Mouse (Mus musculus): ENCODE data around the gene Nav2. TPM values are rescaled to one million over a fixed set of nuclear protein-coding genes. Genes with fewer than 3 reads are reported as not detected.

Nav2 gene
- total and polyA plus RNA-seq, 3 experiments = under 0.01 TPM; not detected in 2

- no peaks in the 10 kb centered on the region for H3K9me3 ChIP-seq (replicated peaks; ENCODE audit: low read length)
- TF ChIP-seq TBP (conservative IDR thresholded peaks at IDR 0.05; ENCODE audit: low read depth, low read length) = no peak
- TF ChIP-seq MYC (IDR thresholded peaks at IDR 0.05; ENCODE audit: low read depth, low read length) = no peak
- TF ChIP-seq MEF2A (IDR thresholded peaks at IDR 0.05; ENCODE audit: borderline replicate concordance, low read depth, low read length) = no peak
- no peak for TF ChIP-seq ZC3H11A (IDR thresholded peaks at IDR 0.05; ENCODE audit: low read depth, low read length)
- TF ChIP-seq PAX5 (IDR thresholded peaks at IDR 0.05; ENCODE audit: low read length) = no peak
- no peak for TF ChIP-seq SIN3A (IDR thresholded peaks at IDR 0.05; ENCODE audit: low read length)
- TF ChIP-seq NRF1 (IDR thresholded peaks at IDR 0.05; ENCODE audit: low read depth, low read length) = no peak
- H3K27me3 ChIP-seq (replicated peaks) = peaks cover 82% of the 10 kb centered on the region
- dilution Hi-C loops (cut with MboI; ENCODE audit: extremely low pct_ligation_motif_present, extremely low pct_unique_long_range_greater_than_20kb, low sequenced_read_pairs) (no loop called here), in situ Hi-C loops (cut with MboI; ENCODE audit: low pct_ligation_motif_present, low pct_unique_long_range_greater_than_20kb, low sequenced_read_pairs) (no loop called here)
- DNase-seq (ENCODE audit: extremely low read depth) = no peak
- no peak overlapping the region for H3K4me3 ChIP-seq (replicated peaks in 1 of 3; ENCODE audit: low read depth in 2 of 3, low read length in 2 of 3, poor library complexity in 1 of 3)
- H3K79me2 ChIP-seq (replicated peaks; ENCODE audit: control insufficient read depth, extremely low read depth, insufficient read depth, poor library complexity, severe bottlenecking) = no peaks in the 10 kb centered on the region
- H3K4me1 ChIP-seq (ENCODE audit: control insufficient read depth in 1 of 2, insufficient read depth in 2 of 2) = no peaks in the 10 kb centered on the region
- H3K27ac ChIP-seq (ENCODE audit: insufficient read depth, low read depth) = no peak overlapping the region
- no peaks in the 10 kb centered on the region for H3K36me3 ChIP-seq (replicated peaks in 1 of 2; ENCODE audit: control insufficient read depth in 1 of 2, insufficient read depth in 1 of 2, low read length in 1 of 2)
- no peak overlapping the region for H3K9ac ChIP-seq (ENCODE audit: insufficient read depth, low read depth)
- H3K4me2 ChIP-seq (ENCODE audit: insufficient read depth, low read depth, poor library complexity, severe bottlenecking) = no peak overlapping the region
Measured at GRCm38 (mm10) chr7:49163789-49164188, 255.3 kb downstream of the Nav2 start.

- TF ChIP-seq ETS1 (conservative IDR thresholded peaks at IDR 0.05; ENCODE audit: low read depth, low read length) = no peak
- TF ChIP-seq MXI1 (IDR thresholded peaks at IDR 0.05; ENCODE audit: low read depth, low read length) = no peak
- no peak for TF ChIP-seq RAD21 (IDR thresholded peaks at IDR 0.05; ENCODE audit: low read depth, low read length)
- TF ChIP-seq TCF12 (IDR thresholded peaks at IDR 0.05; ENCODE audit: low read depth, low read length) = no peak
- no peak for TF ChIP-seq NRF1 (IDR thresholded peaks at IDR 0.05; ENCODE audit: low read depth, low read length)
- no peak for TF ChIP-seq MEF2A (IDR thresholded peaks at IDR 0.05; ENCODE audit: borderline replicate concordance, low read depth, low read length)
- TF ChIP-seq E2F4 (IDR thresholded peaks at IDR 0.05; ENCODE audit: insufficient replicate concordance, low read depth, low read length) = no peak
- TF ChIP-seq JUND (conservative IDR thresholded peaks at IDR 0.05; ENCODE audit: low read depth, low read length) = no peak
- no peak for TF ChIP-seq MYC (IDR thresholded peaks at IDR 0.05; ENCODE audit: low read depth, low read length)
- no peak for TF ChIP-seq TBP (conservative IDR thresholded peaks at IDR 0.05; ENCODE audit: low read depth, low read length)
- no peak for TF ChIP-seq JUN (IDR thresholded peaks at IDR 0.05; ENCODE audit: insufficient read depth, low read depth, low read length)
- H3K9me3 ChIP-seq (replicated peaks; ENCODE audit: low read length) = no peaks in the 10 kb centered on the region
- dilution Hi-C loops (cut with MboI; ENCODE audit: extremely low pct_ligation_motif_present, extremely low pct_unique_long_range_greater_than_20kb, low sequenced_read_pairs) = no loop called here
- no peak overlapping the region for H3K4me3 ChIP-seq (replicated peaks in 1 of 3; ENCODE audit: low read depth in 2 of 3, low read length in 2 of 3, poor library complexity in 1 of 3)
- no peak overlapping the region for H3K27ac ChIP-seq (ENCODE audit: insufficient read depth, low read depth)
- H3K4me1 ChIP-seq (ENCODE audit: control insufficient read depth in 1 of 2, insufficient read depth in 2 of 2) = no peaks in the 10 kb centered on the region
- in situ Hi-C loops (cut with MboI; ENCODE audit: low pct_ligation_motif_present, low pct_unique_long_range_greater_than_20kb, low sequenced_read_pairs) = no loop called here
- no peak for DNase-seq (ENCODE audit: extremely low read depth)
- H3K4me2 ChIP-seq (ENCODE audit: insufficient read depth, low read depth, poor library complexity, severe bottlenecking) = no peak overlapping the region
- H3K9ac ChIP-seq (ENCODE audit: insufficient read depth, low read depth) = no peak overlapping the region
- peaks cover 78% of the 10 kb centered on the region for H3K27me3 ChIP-seq (replicated peaks)
- H3K36me3 ChIP-seq (replicated peaks in 1 of 2; ENCODE audit: control insufficient read depth in 1 of 2, insufficient read depth in 1 of 2, low read length in 1 of 2) = no peaks in the 10 kb centered on the region
- H3K79me2 ChIP-seq (replicated peaks; ENCODE audit: control insufficient read depth, extremely low read depth, insufficient read depth, poor library complexity, severe bottlenecking) = no peaks in the 10 kb centered on the region
Measured at GRCm38 (mm10) chr7:49164868-49165267, 256.4 kb downstream of the Nav2 start.
